Comparison of ENCODE assay signal across 16 mouse cellular contexts in genomic region chr19:37836900-37837299, GRCm38 (mm10).
DNase-seq lines count a peak whose midpoint lies in the region; ATAC-seq and TF ChIP-seq lines count a peak whose summit lies in the region.
"Had no signal": no experiment of that assay in that cellular context is flagged by ENCODE, and none has a peak within 500 bp of the region (broad histone marks: within the 10 kb centered on the region; RNA-seq: fewer than 3 reads in every experiment).

No protein-coding gene starts in this region.

- H3K36me3 ChIP-seq in heart, embryonic 12.5 days: no peaks in the 10 kb centered on the region
- H3K36me3 ChIP-seq in C2C12 (ENCODE audit: control insufficient read depth, insufficient read depth): no peaks in the 10 kb centered on the region
- no peaks in the 10 kb centered on the region for H3K36me3 ChIP-seq in midbrain, embryonic 16.5 days (ENCODE audit: control insufficient read depth, insufficient read depth, low read length)
- no peaks in the 10 kb centered on the region for H3K36me3 ChIP-seq in forebrain, embryonic 15.5 days
- H3K36me3 ChIP-seq: hindbrain, embryonic 15.5 days; liver, embryonic 13.5 days; midbrain, embryonic 10.5 days had no signal

- ATAC-seq in heart, embryonic 12.5 days (ENCODE audit: insufficient number of reproducible peaks, low FRiP score): no peak
- ATAC-seq in midbrain, embryonic 16.5 days: no peak
- ATAC-seq in forebrain, embryonic 15.5 days (replicated peaks): no peak

- no peak overlapping the region for H3ac ChIP-seq in C2C12 (ENCODE audit: control insufficient read depth, insufficient read length, low read depth)

- H3K27me3 ChIP-seq in heart, embryonic 12.5 days (replicated peaks): no peaks in the 10 kb centered on the region
- no peaks in the 10 kb centered on the region for H3K27me3 ChIP-seq in C2C12 (ENCODE audit: control insufficient read depth, insufficient read depth, insufficient read length)
- no peaks in the 10 kb centered on the region for H3K27me3 ChIP-seq in midbrain, embryonic 16.5 days (ENCODE audit: control insufficient read depth, insufficient read depth, low read depth, low read length)
- H3K27me3 ChIP-seq in forebrain, embryonic 15.5 days: no peaks in the 10 kb centered on the region
- H3K27me3 ChIP-seq: hindbrain, embryonic 15.5 days; liver, embryonic 13.5 days had no signal

- 55% methylated on average over 5 of the region's 5 CpGs for WGBS in heart, embryonic 12.5 days
- 44% methylated on average over 5 of the region's 5 CpGs for WGBS in midbrain, embryonic 16.5 days
- 59% methylated on average over 5 of the region's 5 CpGs for whole genome bisulfite sequencing in forebrain, embryonic 15.5 days

- H3K4me3 ChIP-seq in heart, embryonic 12.5 days: no peak overlapping the region
- H3K4me3 ChIP-seq in C2C12 (ENCODE audit: insufficient read depth, poor library complexity, severe bottlenecking): no peak overlapping the region
- H3K4me3 ChIP-seq in midbrain, embryonic 16.5 days (ENCODE audit: low read depth, low read length): no peak overlapping the region
- H3K4me3 ChIP-seq in forebrain, embryonic 15.5 days: no peak overlapping the region
- H3K4me3 ChIP-seq: hindbrain, embryonic 15.5 days; liver, embryonic 13.5 days; midbrain, embryonic 10.5 days; myocyte had no signal

- DNase-seq in heart, adult 11 months: peak; percentile 72
- peak; percentile 4 to 29 for DNase-seq in kidney, postnatal 36 days
- DNase-seq in kidney, adult 18-20 months: no peak
- DNase-seq in retina, embryonic 14.5 days (ENCODE audit: low spot score): peak; percentile 18
- DNase-seq: cerebellum, adult 2 months; gastrocnemius, postnatal 14 days; liver, embryonic 13.5 days; lung, postnatal 14 days; right cerebral cortex, postnatal 14 days had no signal

- TF ChIP-seq CTCF in C2C12 (IDR thresholded peaks at IDR 0.05; ENCODE audit: control insufficient read depth, insufficient read depth, insufficient read length): peak; percentile 26

- H3K9me3 ChIP-seq in heart, embryonic 12.5 days (replicated peaks): no peaks in the 10 kb centered on the region
- no peaks in the 10 kb centered on the region for H3K9me3 ChIP-seq in midbrain, embryonic 16.5 days (replicated peaks; ENCODE audit: control insufficient read depth, low read length, poor library complexity, severe bottlenecking)
- no peaks in the 10 kb centered on the region for H3K9me3 ChIP-seq in forebrain, embryonic 15.5 days
- H3K9me3 ChIP-seq: hindbrain, embryonic 15.5 days; liver, embryonic 13.5 days; midbrain, embryonic 10.5 days had no signal

- H3K27ac ChIP-seq in heart, embryonic 12.5 days (ENCODE audit: poor library complexity, severe bottlenecking): no peak overlapping the region
- H3K27ac ChIP-seq in midbrain, embryonic 16.5 days (ENCODE audit: low read length): no peak overlapping the region
- H3K27ac ChIP-seq in forebrain, embryonic 15.5 days (replicated peaks): no peak overlapping the region
- H3K27ac ChIP-seq: hindbrain, embryonic 15.5 days; liver, embryonic 13.5 days; midbrain, embryonic 10.5 days had no signal

- peaks cover 16% of the 10 kb centered on the region for H3K4me1 ChIP-seq in heart, embryonic 12.5 days (replicated peaks)
- no peaks in the 10 kb centered on the region for H3K4me1 ChIP-seq in midbrain, embryonic 16.5 days (ENCODE audit: control insufficient read depth, insufficient read depth, low read length)
- H3K4me1 ChIP-seq in forebrain, embryonic 15.5 days: no peaks in the 10 kb centered on the region
- H3K4me1 ChIP-seq: hindbrain, embryonic 15.5 days; liver, embryonic 13.5 days had no signal

- H3K79me3 ChIP-seq in C2C12 (ENCODE audit: low read depth): no peaks in the 10 kb centered on the region

- H3K9ac ChIP-seq in heart, embryonic 12.5 days: no peak overlapping the region
- H3K9ac ChIP-seq in midbrain, embryonic 16.5 days (ENCODE audit: low read depth, low read length): no peak overlapping the region
- no peak overlapping the region for H3K9ac ChIP-seq in forebrain, embryonic 15.5 days (replicated peaks)
- H3K9ac ChIP-seq: hindbrain, embryonic 15.5 days; liver, embryonic 13.5 days had no signal

- no peak overlapping the region for H3K4me2 ChIP-seq in heart, embryonic 12.5 days
- H3K4me2 ChIP-seq in midbrain, embryonic 16.5 days (ENCODE audit: low read length): no peak overlapping the region
- H3K4me2 ChIP-seq in forebrain, embryonic 15.5 days (replicated peaks): no peak overlapping the region
- H3K4me2 ChIP-seq: hindbrain, embryonic 15.5 days; liver, embryonic 13.5 days had no signal

- no peaks in the 10 kb centered on the region for H3K79me2 ChIP-seq in C2C12 (ENCODE audit: control insufficient read depth, insufficient read depth)

TF ChIP-seq in C2C12, 6 proteins besides CTCF, POLR2A, EP300 and RAD21:
- no peak for TF ChIP-seq USF1 (IDR thresholded peaks at IDR 0.05; ENCODE audit: low read depth)
- no peak for TF ChIP-seq MYOG (IDR thresholded peaks at IDR 0.05; ENCODE audit: control insufficient read depth, extremely low read depth, insufficient read length)
- no peak for TF ChIP-seq FOSL1 (IDR thresholded peaks at IDR 0.05; ENCODE audit: insufficient read depth, low read length, poor library complexity, severe bottlenecking)
- no peak for TF ChIP-seq MYOD1 (IDR thresholded peaks at IDR 0.05; ENCODE audit: control insufficient read depth, insufficient read length, low read depth)
- no peak for TF ChIP-seq CEBPB (IDR thresholded peaks at IDR 0.05; ENCODE audit: low read depth)
TF ChIP-seq in C2C12: peak in this region for 0.
